Mouse (Mus musculus): ENCODE results near the gene Sh3rf3. TPM values are rescaled to one million over a fixed set of nuclear protein-coding genes. Genes with fewer than 3 reads are reported as not detected.
"Not testable (repeated sequence)": the region's sequence is repeated elsewhere in the genome, so short reads cannot be mapped to it uniquely, and the experiment has no call there.

Sh3rf3 gene
- polyA plus RNA-seq, 1 experiment from 2014 or later: 2.4 TPM

DNA sequence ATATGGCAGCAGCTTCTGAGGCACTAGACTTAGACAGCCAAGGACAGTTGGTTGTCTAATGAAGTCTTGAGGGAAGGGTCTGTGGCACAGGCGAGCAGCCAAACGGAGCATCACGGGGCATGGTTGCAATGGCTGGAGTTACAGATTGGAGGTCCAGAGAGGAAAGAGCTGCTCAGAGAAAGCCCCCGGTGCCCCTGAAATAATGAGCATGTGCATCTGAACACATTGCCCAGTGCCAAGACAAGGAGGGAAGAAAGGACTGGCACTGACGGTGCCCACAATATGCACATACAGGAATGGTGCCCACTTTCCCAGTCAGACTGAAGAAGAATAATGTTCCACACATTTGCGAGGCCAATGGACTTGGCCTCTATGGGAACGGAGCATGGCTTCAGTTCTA lies 278.8 kb downstream of the Sh3rf3 start:
- Histone ChIP-seq H3K27ac (no peak overlapping the region), H3K4me1 (peaks cover 4% of the 10 kb centered on the region; the same call in 1 of the 2 replicates), H3K9me3 (no peaks in the 10 kb centered on the region), H3K9ac (no peak overlapping the region), H3K36me3 (no peaks in the 10 kb centered on the region), H3K4me2 (no peak overlapping the region), H3K4me3 (no peak overlapping the region), H3K27me3 (no peaks in the 10 kb centered on the region)
- 84% methylated on average over 7 of the region's 7 CpGs for WGBS
- no peak for ATAC-seq (ENCODE audit: borderline replicate concordance, extremely low read depth, low FRiP score, low TSS enrichment)

DNA sequence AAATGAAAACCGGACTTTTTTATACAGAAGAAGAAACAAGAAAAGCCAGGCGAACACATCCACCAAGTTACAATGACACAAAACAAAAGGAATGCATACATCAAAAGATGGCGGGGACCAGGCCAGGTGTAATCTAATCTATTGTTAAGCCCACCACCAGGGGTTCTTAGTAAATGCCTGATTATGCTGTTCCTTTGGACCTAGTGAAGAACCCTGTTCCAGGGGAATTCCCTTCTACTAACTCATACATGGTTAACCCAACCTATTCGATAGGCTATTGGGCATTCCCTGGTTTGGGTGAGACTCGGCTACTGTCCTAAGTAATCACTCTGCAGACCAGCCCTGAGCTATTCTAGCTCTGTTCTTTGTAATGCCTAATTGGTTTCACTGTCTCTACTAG lies 289.9 kb downstream of the Sh3rf3 start:
- WGBS: 88% methylated on average over 5 of the region's 5 CpGs

DNA sequence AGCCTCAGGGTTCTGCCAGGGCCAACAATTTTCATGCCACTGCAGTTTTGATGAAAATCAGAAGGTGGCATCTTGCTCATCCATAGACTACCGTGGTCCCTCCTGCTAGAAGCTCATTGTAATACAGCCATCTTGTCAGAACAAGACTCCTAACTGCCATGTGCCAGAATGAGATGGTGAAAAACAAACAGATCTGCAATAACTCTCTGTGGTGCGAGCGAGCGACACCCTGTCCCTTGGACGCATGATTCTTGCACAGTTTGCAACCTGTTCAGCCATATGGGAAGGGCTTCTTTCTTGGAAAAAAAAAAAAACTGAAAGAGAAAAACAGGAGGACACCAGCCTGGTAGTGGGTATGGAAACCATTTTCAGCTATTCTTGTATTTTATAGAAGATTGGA lies 291.5 kb downstream of the Sh3rf3 start:
- Histone ChIP-seq H3K4me1 (no peaks in the 10 kb centered on the region), H3K4me3 (no peak overlapping the region), H3K4me2 (no peak overlapping the region), H3K27ac (no peak overlapping the region), H3K9ac (no peak overlapping the region), H3K27me3 (no peaks in the 10 kb centered on the region), H3K36me3 (no peaks in the 10 kb centered on the region), H3K9me3 (no peaks in the 10 kb centered on the region)
- 86% methylated on average over 5 of the region's 5 CpGs for WGBS
- ATAC-seq (ENCODE audit: borderline replicate concordance, extremely low read depth, low FRiP score, low TSS enrichment): no peak

More for the DNA sequence above, 289.9 kb downstream of the Sh3rf3 start:
- not testable (repeated sequence) for H3K9ac ChIP-seq; ATAC-seq (ENCODE audit: borderline replicate concordance, extremely low read depth, low FRiP score, low TSS enrichment); H3K27me3 ChIP-seq; H3K27ac ChIP-seq; H3K36me3 ChIP-seq; H3K4me1 ChIP-seq; H3K4me2 ChIP-seq; H3K9me3 ChIP-seq; H3K4me3 ChIP-seq

DNA sequence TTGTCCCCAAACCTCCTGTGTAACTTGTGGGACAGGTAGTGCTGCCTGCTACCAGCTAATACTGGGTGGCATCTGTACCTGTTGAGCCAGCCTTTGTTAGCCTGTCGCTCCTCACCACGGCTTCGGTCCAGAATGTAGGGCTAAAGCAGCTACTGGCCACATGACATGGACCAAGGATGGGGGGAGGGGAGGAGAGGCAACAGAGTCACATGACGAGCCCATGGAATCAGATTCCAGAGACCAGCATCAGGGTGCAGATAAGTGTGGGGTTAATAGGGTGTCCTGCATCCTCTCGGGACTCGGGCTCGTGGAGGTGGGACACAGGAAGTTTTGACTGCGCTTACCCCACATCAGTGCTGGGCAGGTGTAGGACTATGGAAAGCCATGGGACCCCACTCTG lies 292.7 kb downstream of the Sh3rf3 start:
- Histone ChIP-seq H3K9me3 (no peaks in the 10 kb centered on the region), H3K4me2 (no peak overlapping the region), H3K36me3 (no peaks in the 10 kb centered on the region), H3K27me3 (no peaks in the 10 kb centered on the region), H3K4me3 (no peak overlapping the region), H3K4me1 (no peaks in the 10 kb centered on the region), H3K27ac (no peak overlapping the region), H3K9ac (no peak overlapping the region)
- no peak for ATAC-seq (ENCODE audit: borderline replicate concordance, extremely low read depth, low FRiP score, low TSS enrichment)
- 61% methylated on average over 8 of the region's 8 CpGs for WGBS

DNA sequence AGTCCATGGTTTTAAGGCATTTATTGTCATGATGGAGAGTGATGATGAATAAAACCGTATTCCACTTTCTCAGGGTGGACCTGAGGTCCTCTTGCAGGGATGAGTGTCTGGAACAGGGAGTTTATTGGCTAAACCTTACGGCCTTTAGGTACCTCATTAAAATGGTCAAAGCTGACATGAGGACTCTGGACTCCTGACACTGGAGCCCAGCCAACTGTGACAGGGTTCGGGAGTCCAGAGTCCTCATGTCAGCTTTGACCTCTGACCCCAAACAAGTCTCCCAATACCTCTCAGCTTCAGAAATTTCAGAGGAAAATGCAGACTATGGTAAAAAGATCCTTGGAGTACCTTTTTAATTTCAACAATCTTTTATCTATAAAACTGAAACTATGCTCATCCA lies 293.5 kb downstream of the Sh3rf3 start:
- 64% methylated on average over 3 of the region's 3 CpGs for WGBS
- no peak for ATAC-seq (ENCODE audit: borderline replicate concordance, extremely low read depth, low FRiP score, low TSS enrichment)
- H3K36me3 ChIP-seq: no peaks in the 10 kb centered on the region
- no peaks in the 10 kb centered on the region for H3K27me3 ChIP-seq
- H3K4me1 ChIP-seq: no peaks in the 10 kb centered on the region
- H3K4me3 ChIP-seq: no peak overlapping the region
- H3K4me2 ChIP-seq: no peak overlapping the region
- no peak overlapping the region for H3K9ac ChIP-seq
- H3K27ac ChIP-seq: no peak overlapping the region
- no peaks in the 10 kb centered on the region for H3K9me3 ChIP-seq

DNA sequence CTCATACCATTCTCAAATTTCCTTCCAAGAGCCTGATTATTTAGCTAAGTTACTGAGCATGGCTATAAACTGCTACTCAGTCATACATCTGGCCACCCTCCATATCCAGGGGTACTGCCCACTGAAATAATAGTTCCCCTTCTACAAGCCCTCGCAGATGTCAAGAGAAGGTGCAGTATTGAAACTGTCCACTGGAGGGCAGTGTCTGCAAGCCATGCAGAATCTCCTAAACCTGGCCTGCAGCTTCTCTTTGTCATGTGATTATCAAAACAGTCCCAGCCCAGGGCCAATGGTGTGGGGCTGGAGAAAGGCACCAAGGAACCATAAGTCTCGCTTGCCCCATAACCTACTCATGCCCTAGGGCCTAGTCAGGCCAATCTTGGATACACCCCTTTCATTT lies 295.9 kb downstream of the Sh3rf3 start:
- ATAC-seq (ENCODE audit: borderline replicate concordance, extremely low read depth, low FRiP score, low TSS enrichment): no peak
- H3K4me1 ChIP-seq: peaks cover under 1% of the 10 kb centered on the region; the same call in 1 of the 2 replicates

DNA sequence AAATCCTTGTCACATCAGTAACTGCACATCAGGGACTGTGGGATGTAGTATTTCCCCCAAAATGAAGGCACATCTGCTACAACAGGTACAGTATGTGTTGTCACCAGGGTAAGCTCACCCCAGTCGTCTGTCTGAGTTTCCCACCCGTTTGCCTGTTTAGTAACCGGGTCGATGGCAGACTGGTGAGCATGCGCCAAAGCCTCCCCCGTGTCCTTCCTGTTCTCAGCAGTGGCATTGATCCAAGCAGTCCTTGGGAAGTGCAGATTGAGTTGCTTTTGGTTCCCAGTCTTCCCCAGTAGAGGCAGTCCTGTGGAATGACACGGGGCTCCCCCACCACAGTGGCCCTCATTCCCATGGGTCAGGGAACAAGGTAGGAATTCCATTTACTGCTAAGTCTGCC lies 297.2 kb downstream of the Sh3rf3 start:
- Histone ChIP-seq H3K4me3 (no peak overlapping the region), H3K4me2 (no peak overlapping the region)

More for the DNA sequence above, 295.9 kb downstream of the Sh3rf3 start:
- no peak overlapping the region for H3K9ac ChIP-seq
- H3K9me3 ChIP-seq: no peaks in the 10 kb centered on the region
- no peaks in the 10 kb centered on the region for H3K36me3 ChIP-seq
- H3K27me3 ChIP-seq: no peaks in the 10 kb centered on the region
- H3K4me3 ChIP-seq: no peak overlapping the region
- H3K4me2 ChIP-seq: no peak overlapping the region
- no peak overlapping the region for H3K27ac ChIP-seq
- 26% methylated on average over 2 of the region's 2 CpGs for WGBS

DNA sequence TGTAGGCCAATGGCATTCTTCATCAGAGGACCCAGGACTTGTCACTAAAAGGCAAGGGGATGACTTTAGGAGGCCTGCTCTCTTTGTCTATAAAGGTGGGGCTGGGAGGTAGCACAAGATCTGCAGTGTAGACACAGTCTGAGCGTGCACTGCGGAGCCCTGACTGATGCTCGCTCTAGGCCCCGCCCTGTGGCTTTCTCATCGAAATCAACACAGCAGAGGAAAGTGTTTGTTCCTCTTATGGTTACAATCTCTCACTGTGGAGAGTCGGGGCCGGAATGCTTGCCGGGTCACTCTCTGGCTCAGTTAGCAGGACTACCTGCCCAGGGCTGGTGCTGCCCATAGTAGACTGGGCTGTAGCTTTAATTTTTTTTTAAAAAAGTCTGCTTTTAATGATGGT lies 299.6 kb downstream of the Sh3rf3 start:
- 71% methylated on average over 8 of the region's 8 CpGs for WGBS
- Histone ChIP-seq H3K9ac (no peak overlapping the region), H3K4me1 (peaks cover 22% of the 10 kb centered on the region), H3K4me2 (no peak overlapping the region), H3K27me3 (no peaks in the 10 kb centered on the region), H3K9me3 (no peaks in the 10 kb centered on the region), H3K27ac (no peak overlapping the region), H3K4me3 (no peak overlapping the region), H3K36me3 (no peaks in the 10 kb centered on the region)
- no peak for ATAC-seq (ENCODE audit: borderline replicate concordance, extremely low read depth, low FRiP score, low TSS enrichment)

More for the DNA sequence above, 297.2 kb downstream of the Sh3rf3 start:
- 86% methylated on average over 7 of the region's 7 CpGs for WGBS
- H3K27me3 ChIP-seq: no peaks in the 10 kb centered on the region
- peaks cover 15% of the 10 kb centered on the region for H3K4me1 ChIP-seq
- H3K36me3 ChIP-seq: no peaks in the 10 kb centered on the region
- no peak overlapping the region for H3K27ac ChIP-seq
- no peaks in the 10 kb centered on the region for H3K9me3 ChIP-seq
- ATAC-seq (ENCODE audit: borderline replicate concordance, extremely low read depth, low FRiP score, low TSS enrichment): no peak
- no peak overlapping the region for H3K9ac ChIP-seq

DNA sequence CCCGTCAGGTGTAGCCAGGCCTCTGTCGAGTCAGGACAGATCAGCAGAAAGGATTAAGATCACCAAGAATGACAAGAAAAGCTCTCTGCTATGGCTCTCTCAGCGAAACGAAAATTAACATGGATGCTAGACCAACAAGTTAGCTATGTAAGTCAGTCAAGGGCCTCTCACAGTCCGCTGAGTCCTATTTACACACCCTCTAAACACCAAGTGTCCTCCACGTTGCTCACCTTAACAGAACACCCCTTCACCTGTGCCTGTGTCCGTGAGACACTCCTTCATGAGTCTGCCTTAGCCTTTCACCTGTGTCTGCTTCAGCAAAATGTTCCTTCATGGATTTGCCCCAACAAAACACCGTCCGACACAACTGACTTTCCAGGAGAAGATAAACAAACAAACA lies 300.2 kb downstream of the Sh3rf3 start:
- Histone ChIP-seq H3K9me3 (no peaks in the 10 kb centered on the region), H3K36me3 (no peaks in the 10 kb centered on the region), H3K4me3 (no peak overlapping the region), H3K9ac (no peak overlapping the region), H3K4me2 (no peak overlapping the region), H3K27ac (no peak overlapping the region), H3K27me3 (no peaks in the 10 kb centered on the region), H3K4me1 (peaks cover 23% of the 10 kb centered on the region)
- 66% methylated on average over 9 of the region's 9 CpGs for WGBS
- ATAC-seq (ENCODE audit: borderline replicate concordance, extremely low read depth, low FRiP score, low TSS enrichment): no peak

DNA sequence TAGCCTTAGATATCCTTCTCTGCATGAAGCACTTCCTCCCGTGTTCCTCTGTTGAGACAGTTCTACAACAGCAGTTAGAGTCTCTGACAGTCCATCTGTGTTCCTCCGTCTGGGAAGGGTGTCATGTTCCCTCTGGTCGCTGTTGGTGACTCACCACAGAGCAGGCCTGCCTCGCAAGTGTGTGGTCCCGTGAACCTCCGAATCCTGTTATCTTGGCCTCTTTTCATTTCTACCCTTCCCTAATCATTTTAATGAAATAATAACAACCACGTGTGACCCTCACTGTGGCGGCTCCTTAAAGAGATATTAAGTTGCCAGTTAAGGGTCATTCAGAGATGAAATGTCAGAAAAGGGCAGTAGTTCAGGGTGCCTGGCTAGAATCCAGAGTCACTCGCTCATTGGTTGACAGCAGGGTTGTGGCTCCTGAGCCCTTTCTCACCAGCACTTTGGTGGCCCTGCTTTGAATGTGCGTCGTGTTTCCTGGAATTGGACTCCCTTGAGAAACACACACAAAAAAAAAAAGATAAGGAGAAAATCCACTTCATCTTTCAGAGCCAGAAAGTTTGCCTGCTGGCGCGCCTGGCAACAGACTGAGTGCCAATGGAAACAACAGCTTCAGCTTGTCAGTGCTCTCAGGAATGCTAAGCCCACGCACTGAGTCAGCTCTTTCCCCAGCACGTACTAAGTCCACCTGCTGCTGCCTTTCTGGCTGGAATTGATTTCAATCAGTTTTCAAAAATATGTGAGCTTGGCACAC lies 301.6 kb downstream of the Sh3rf3 start:
- H3K36me3 ChIP-seq: no peaks in the 10 kb centered on the region
- H3K27me3 ChIP-seq: no peaks in the 10 kb centered on the region
- no peak; the same call in 1 of the 2 replicates for ATAC-seq (ENCODE audit: borderline replicate concordance, extremely low read depth, low FRiP score, low TSS enrichment)
- H3K27ac ChIP-seq: peak overlapping the region; percentile 49
- H3K4me2 ChIP-seq: no peak overlapping the region
- H3K9me3 ChIP-seq: no peaks in the 10 kb centered on the region
- no peak overlapping the region for H3K4me3 ChIP-seq
- H3K4me1 ChIP-seq: peaks cover 23% of the 10 kb centered on the region
- no peak overlapping the region for H3K9ac ChIP-seq
- 10% methylated on average over 15 of the region's 15 CpGs for WGBS

DNA sequence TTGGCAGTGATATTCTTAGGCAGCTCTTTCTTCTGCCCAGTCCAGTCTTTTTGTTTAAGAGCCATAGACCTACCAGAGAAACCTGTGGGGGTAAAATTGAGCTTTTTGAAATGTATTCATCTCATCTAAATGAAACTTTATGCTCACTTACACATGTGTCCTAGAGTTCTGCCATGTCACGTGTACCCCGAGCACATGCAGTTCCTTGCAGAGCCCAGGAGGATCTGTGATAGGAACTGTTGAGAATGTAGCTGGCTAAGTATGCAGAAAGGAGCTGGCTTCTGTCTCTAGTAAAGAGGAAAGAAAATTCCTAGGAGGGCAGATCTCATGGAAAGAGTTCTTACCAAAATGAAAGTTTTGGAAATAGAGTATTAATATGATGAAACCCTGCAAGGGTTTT lies 302.5 kb downstream of the Sh3rf3 start:
- H3K4me1 ChIP-seq: peaks cover 23% of the 10 kb centered on the region

DNA sequence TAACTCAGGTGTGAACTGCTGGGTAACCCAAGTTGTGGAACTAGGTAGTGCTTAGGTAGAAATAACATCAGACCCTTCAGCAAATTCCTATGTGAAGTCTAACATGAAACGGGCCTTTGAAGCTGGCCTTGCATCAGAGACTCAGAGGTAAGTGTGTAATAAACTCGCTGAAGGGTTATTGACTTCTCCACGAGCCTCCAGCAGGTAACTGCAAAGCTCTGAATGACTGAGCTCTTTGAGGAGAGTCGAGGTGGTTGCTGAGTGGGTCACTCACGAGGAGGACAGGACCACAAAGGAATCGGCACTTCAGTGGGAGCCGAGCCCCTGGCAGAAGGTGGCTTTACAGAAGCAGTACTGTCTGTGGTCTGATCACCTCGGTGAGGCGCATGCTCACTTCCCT lies 303.2 kb downstream of the Sh3rf3 start:
- 57% methylated on average over 9 of the region's 9 CpGs for WGBS
- Histone ChIP-seq H3K4me1 (peaks cover 23% of the 10 kb centered on the region), H3K9ac (no peak overlapping the region), H3K9me3 (no peaks in the 10 kb centered on the region), H3K27me3 (no peaks in the 10 kb centered on the region), H3K36me3 (no peaks in the 10 kb centered on the region), H3K4me3 (no peak overlapping the region), H3K27ac (peak overlapping the region; percentile 51), H3K4me2 (no peak overlapping the region)
- 0 out of 2 replicates have a peak, but pooled peaks have one; percentile 25 for ATAC-seq (ENCODE audit: borderline replicate concordance, extremely low read depth, low FRiP score, low TSS enrichment)

More for the DNA sequence above, 302.5 kb downstream of the Sh3rf3 start:
- H3K9me3 ChIP-seq: no peaks in the 10 kb centered on the region
- no peak for ATAC-seq (ENCODE audit: borderline replicate concordance, extremely low read depth, low FRiP score, low TSS enrichment)
- H3K9ac ChIP-seq: no peak overlapping the region
- 80% methylated on average over 2 of the region's 2 CpGs for WGBS
- peak overlapping the region; percentile 51; the same call in 1 of the 2 replicates for H3K27ac ChIP-seq
- no peaks in the 10 kb centered on the region for H3K27me3 ChIP-seq
- H3K4me3 ChIP-seq: no peak overlapping the region
- H3K36me3 ChIP-seq: no peaks in the 10 kb centered on the region
- no peak overlapping the region for H3K4me2 ChIP-seq

All from lung, embryonic 15.5 days (tissue).